Mouse (Mus musculus): ENCODE measurements at regions not wholly inside any gene's neighbourhood (a gene's known extent, or its start where the extent isn't known, plus 50 kb on each side); places are given as distances from the start of the nearest gene placed in this dataset.
"Not testable (repeated sequence)": the region's sequence is repeated elsewhere in the genome, so short reads cannot be mapped to it uniquely, and the experiment has no call there.

- no peak for DNase-seq
These were observed 322.7 kb downstream of the Arl4a start for GRCm38 (mm10) chr12:39715120-39715519.

- DNase-seq: no peak
These were observed 323.5 kb downstream of the Arl4a start for GRCm38 (mm10) chr12:39714169-39714794.

GRCm38 (mm10) chr12:39711807-39712206 is 326.0 kb downstream of the Arl4a start:
- no peak for DNase-seq

- DNase-seq: no peak
These were observed 328.0 kb downstream of the Arl4a start for GRCm38 (mm10) chr12:39709850-39710249.

GRCm38 (mm10) chr12:39697182-39697581 is 340.6 kb downstream of the Arl4a start:
- no peak for DNase-seq

GRCm38 (mm10) chr12:39695322-39695721 is 342.5 kb downstream of the Arl4a start:
- DNase-seq: no peak

GRCm38 (mm10) chr12:39692043-39692442 is 345.8 kb downstream of the Arl4a start:
- DNase-seq: no peak

- DNase-seq: no peak
These were observed 352.4 kb downstream of the Arl4a start for GRCm38 (mm10) chr12:39685399-39685798.

- DNase-seq: no peak
These were observed 355.7 kb downstream of the Arl4a start for GRCm38 (mm10) chr12:39682121-39682520.

- DNase-seq: no peak
These were observed 362.2 kb downstream of the Arl4a start for GRCm38 (mm10) chr12:39675608-39676007.

GRCm38 (mm10) chr12:39667701-39668100 is 370.1 kb downstream of the Arl4a start:
- no peak for DNase-seq

- DNase-seq: peak; percentile 3
These were observed 372.4 kb downstream of the Arl4a start for GRCm38 (mm10) chr12:39665448-39665847.

GRCm38 (mm10) chr12:39660420-39660819 is 377.4 kb downstream of the Arl4a start:
- no peak for DNase-seq

- no peak for DNase-seq
These were observed 381.2 kb downstream of the Arl4a start for GRCm38 (mm10) chr12:39656606-39657005.

- DNase-seq: no peak
These were observed 388.9 kb downstream of the Arl4a start for GRCm38 (mm10) chr12:39648952-39649351.

GRCm38 (mm10) chr12:39646556-39646955 is 391.3 kb downstream of the Arl4a start:
- DNase-seq: no peak

- no peak for DNase-seq
These were observed 392.2 kb downstream of the Arl4a start for GRCm38 (mm10) chr12:39645581-39645980.

GRCm38 (mm10) chr12:39639246-39639645 is 398.6 kb downstream of the Arl4a start:
- DNase-seq: no peak

GRCm38 (mm10) chr12:39634337-39634736 is 403.5 kb downstream of the Arl4a start:
- DNase-seq: no peak

GRCm38 (mm10) chr12:39621266-39621665 is 416.6 kb downstream of the Arl4a start:
- no peak for DNase-seq

GRCm38 (mm10) chr12:39605289-39605688 is 432.5 kb downstream of the Arl4a start:
- DNase-seq: no peak

GRCm38 (mm10) chr12:39604723-39605122 is 433.1 kb downstream of the Arl4a start:
- DNase-seq: no peak

GRCm38 (mm10) chr12:39594726-39595125 is 443.1 kb downstream of the Arl4a start:
- no peak for DNase-seq

- DNase-seq: not testable (repeated sequence)
These were observed 444.0 kb downstream of the Arl4a start for GRCm38 (mm10) chr12:39593781-39594180.

GRCm38 (mm10) chr12:39587204-39587909 is 450.5 kb downstream of the Arl4a start:
- DNase-seq: no peak

All from cerebellum, adult 11 months (tissue).